Mouse (Mus musculus): ENCODE measurements around the gene Nr1d1. TPM values are rescaled to one million over a fixed set of nuclear protein-coding genes. Genes with fewer than 3 reads are reported as not detected.
A peak's percentile ranks its signal among the peaks of the same experiment; 100 is the strongest.

Gene Nr1d1
- polyA plus RNA-seq, 1 experiment from 2014 or later = 2.3 TPM

GRCm38 (mm10) chr11:98783236-98783696 lies 8.1 kb upstream of the Nr1d1 start:
- Histone ChIP-seq H3K9me3 (ENCODE audit: control insufficient read depth, low read length) (no peaks in the 10 kb centered on the region), H3K4me3 (ENCODE audit: low read length) (peak overlapping the region; percentile 40), H3K36me3 (ENCODE audit: control insufficient read depth, insufficient read depth, low read length) (no peaks in the 10 kb centered on the region), H3K4me2 (ENCODE audit: low read depth, low read length) (peak overlapping the region; percentile 55), H3K4me1 (ENCODE audit: control insufficient read depth, insufficient read depth, low read length) (peaks cover 55% of the 10 kb centered on the region), H3K27ac (ENCODE audit: low read length) (peak overlapping the region; percentile 97), H3K9ac (ENCODE audit: low read depth, low read length) (peak overlapping the region; percentile 65), H3K27me3 (replicated peaks; ENCODE audit: control insufficient read depth, insufficient read depth, low read length) (no peaks in the 10 kb centered on the region)
- peak; percentile 83 for ATAC-seq
- whole genome bisulfite sequencing = under 1% methylated on average over 20 of the region's 20 CpGs

GRCm38 (mm10) chr11:98782651-98783235 lies 7.6 kb upstream of the Nr1d1 start:
- no peaks in the 10 kb centered on the region for H3K27me3 ChIP-seq (replicated peaks; ENCODE audit: control insufficient read depth, insufficient read depth, low read length)
- peak overlapping the region; percentile 65 for H3K9ac ChIP-seq (ENCODE audit: low read depth, low read length)
- H3K36me3 ChIP-seq (ENCODE audit: control insufficient read depth, insufficient read depth, low read length) = no peaks in the 10 kb centered on the region
- peaks cover 59% of the 10 kb centered on the region for H3K4me1 ChIP-seq (ENCODE audit: control insufficient read depth, insufficient read depth, low read length)
- 8% methylated on average over 17 of the region's 17 CpGs for WGBS
- no peaks in the 10 kb centered on the region for H3K9me3 ChIP-seq (ENCODE audit: control insufficient read depth, low read length)
- no peak for ATAC-seq
- peak overlapping the region; percentile 40 for H3K4me3 ChIP-seq (ENCODE audit: low read length)
- H3K27ac ChIP-seq (ENCODE audit: low read length) = peak overlapping the region; percentile 97
- H3K4me2 ChIP-seq (ENCODE audit: low read depth, low read length) = peak overlapping the region; percentile 55

- ATAC-seq = no peak
- H3K27ac ChIP-seq (ENCODE audit: low read length) = peak overlapping the region; percentile 97
- peaks cover 62% of the 10 kb centered on the region for H3K4me1 ChIP-seq (ENCODE audit: control insufficient read depth, insufficient read depth, low read length)
- no peaks in the 10 kb centered on the region for H3K9me3 ChIP-seq (ENCODE audit: control insufficient read depth, low read length)
- 22% methylated on average over 14 of the region's 14 CpGs for WGBS
- H3K9ac ChIP-seq (ENCODE audit: low read depth, low read length) = peak overlapping the region; percentile 36; the same call in 1 of the 2 replicates
- peak overlapping the region; percentile 55; the same call in 1 of the 2 replicates for H3K4me2 ChIP-seq (ENCODE audit: low read depth, low read length)
- no peaks in the 10 kb centered on the region for H3K27me3 ChIP-seq (replicated peaks; ENCODE audit: control insufficient read depth, insufficient read depth, low read length)
- H3K4me3 ChIP-seq (ENCODE audit: low read length) = no peak overlapping the region
- no peaks in the 10 kb centered on the region for H3K36me3 ChIP-seq (ENCODE audit: control insufficient read depth, insufficient read depth, low read length)
Measured at GRCm38 (mm10) chr11:98781851-98782512, 6.8 kb upstream of the Nr1d1 start.

- ATAC-seq = no peak
- H3K4me3 ChIP-seq (ENCODE audit: low read length) = no peak overlapping the region
- H3K9me3 ChIP-seq (ENCODE audit: control insufficient read depth, low read length) = no peaks in the 10 kb centered on the region
- H3K36me3 ChIP-seq (ENCODE audit: control insufficient read depth, insufficient read depth, low read length) = no peaks in the 10 kb centered on the region
- H3K27ac ChIP-seq (ENCODE audit: low read length) = peak overlapping the region; percentile 30; the same call in 1 of the 2 replicates
- H3K27me3 ChIP-seq (replicated peaks; ENCODE audit: control insufficient read depth, insufficient read depth, low read length) = no peaks in the 10 kb centered on the region
- H3K9ac ChIP-seq (ENCODE audit: low read depth, low read length) = no peak overlapping the region
- peaks cover 67% of the 10 kb centered on the region for H3K4me1 ChIP-seq (ENCODE audit: control insufficient read depth, insufficient read depth, low read length)
- no peak overlapping the region for H3K4me2 ChIP-seq (ENCODE audit: low read depth, low read length)
Measured at GRCm38 (mm10) chr11:98777888-98778287, 2.8 kb upstream of the Nr1d1 start.

GRCm38 (mm10) chr11:98776843-98777590 lies 1.9 kb upstream of the Nr1d1 start:
- Histone ChIP-seq H3K27me3 (replicated peaks; ENCODE audit: control insufficient read depth, insufficient read depth, low read length) (no peaks in the 10 kb centered on the region), H3K27ac (ENCODE audit: low read length) (peak overlapping the region; percentile 90), H3K9me3 (ENCODE audit: control insufficient read depth, low read length) (no peaks in the 10 kb centered on the region), H3K4me2 (ENCODE audit: low read depth, low read length) (peak overlapping the region; percentile 26), H3K4me1 (ENCODE audit: control insufficient read depth, insufficient read depth, low read length) (peaks cover 66% of the 10 kb centered on the region), H3K4me3 (ENCODE audit: low read length) (no peak overlapping the region), H3K9ac (ENCODE audit: low read depth, low read length) (peak overlapping the region; percentile 53), H3K36me3 (ENCODE audit: control insufficient read depth, insufficient read depth, low read length) (no peaks in the 10 kb centered on the region)
- no peak for ATAC-seq
- WGBS = 7% methylated on average over 9 of the region's 9 CpGs

GRCm38 (mm10) chr11:98776052-98776764 lies 1.1 kb upstream of the Nr1d1 start:
- peak overlapping the region; percentile 90 for H3K27ac ChIP-seq (ENCODE audit: low read length)
- no peak for ATAC-seq
- H3K36me3 ChIP-seq (ENCODE audit: control insufficient read depth, insufficient read depth, low read length) = no peaks in the 10 kb centered on the region
- H3K9ac ChIP-seq (ENCODE audit: low read depth, low read length) = peak overlapping the region; percentile 53
- H3K27me3 ChIP-seq (replicated peaks; ENCODE audit: control insufficient read depth, insufficient read depth, low read length) = no peaks in the 10 kb centered on the region
- H3K4me1 ChIP-seq (ENCODE audit: control insufficient read depth, insufficient read depth, low read length) = peaks cover 66% of the 10 kb centered on the region
- peak overlapping the region; percentile 88; the same call in 1 of the 2 replicates for H3K4me2 ChIP-seq (ENCODE audit: low read depth, low read length)
- H3K9me3 ChIP-seq (ENCODE audit: control insufficient read depth, low read length) = no peaks in the 10 kb centered on the region
- WGBS = 35% methylated on average over 12 of the region's 12 CpGs
- H3K4me3 ChIP-seq (ENCODE audit: low read length) = no peak overlapping the region; the same call in 1 of the 2 replicates

- peak; percentile 71 for ATAC-seq
- WGBS = 3% methylated on average over 15 of the region's 15 CpGs
- H3K4me1 ChIP-seq (ENCODE audit: control insufficient read depth, insufficient read depth, low read length) = peaks cover 64% of the 10 kb centered on the region
Measured at GRCm38 (mm10) chr11:98775348-98776051, 367 bp upstream of the Nr1d1 start.

GRCm38 (mm10) chr11:98773635-98774295 lies 1.4 kb downstream of the Nr1d1 start:
- Histone ChIP-seq H3K9me3 (ENCODE audit: control insufficient read depth, low read length) (no peaks in the 10 kb centered on the region), H3K36me3 (ENCODE audit: control insufficient read depth, insufficient read depth, low read length) (no peaks in the 10 kb centered on the region), H3K27me3 (replicated peaks; ENCODE audit: control insufficient read depth, insufficient read depth, low read length) (no peaks in the 10 kb centered on the region), H3K4me3 (ENCODE audit: low read length) (peak overlapping the region; percentile 47), H3K9ac (ENCODE audit: low read depth, low read length) (peak overlapping the region; percentile 66), H3K27ac (ENCODE audit: low read length) (peak overlapping the region; percentile 70), H3K4me2 (ENCODE audit: low read depth, low read length) (peak overlapping the region; percentile 88), H3K4me1 (ENCODE audit: control insufficient read depth, insufficient read depth, low read length) (peaks cover 65% of the 10 kb centered on the region)
- ATAC-seq = peak; percentile 84
- under 1% methylated on average over 37 of the region's 37 CpGs for WGBS

More at GRCm38 (mm10) chr11:98775348-98776051, 367 bp upstream of the Nr1d1 start:
- no peaks in the 10 kb centered on the region for H3K27me3 ChIP-seq (replicated peaks; ENCODE audit: control insufficient read depth, insufficient read depth, low read length)
- H3K4me3 ChIP-seq (ENCODE audit: low read length) = peak overlapping the region; percentile 47
- no peaks in the 10 kb centered on the region for H3K9me3 ChIP-seq (ENCODE audit: control insufficient read depth, low read length)
- peak overlapping the region; percentile 66 for H3K9ac ChIP-seq (ENCODE audit: low read depth, low read length)
- H3K36me3 ChIP-seq (ENCODE audit: control insufficient read depth, insufficient read depth, low read length) = no peaks in the 10 kb centered on the region
- peak overlapping the region; percentile 90 for H3K27ac ChIP-seq (ENCODE audit: low read length)
- H3K4me2 ChIP-seq (ENCODE audit: low read depth, low read length) = peak overlapping the region; percentile 88

Measured in intestine, embryonic 16.5 days (tissue).